Mouse (Mus musculus) liver, adult 2 months (tissue): Measurements from ENCODE around the gene Xpnpep1. TPM values are rescaled to one million over a fixed set of nuclear protein-coding genes. Genes with fewer than 3 reads are reported as not detected.

Source experiments
- DNase-seq: peaks from one replicate; pipeline ENCODE4 v3.0.0-alpha.2; 2011; ENCODE audit warnings: low read depth, low spot score; ENCODE audit errors: extremely low read depth
- H3K27ac ChIP-seq: fragments of 200-500 bp; replicated peaks from 2 replicates; pipeline ENCODE4 v1.5.1; 2012; ENCODE audit warnings: low read depth, mild to moderate bottlenecking, control low read depth, inconsistent platforms, low read length; ENCODE audit not compliant: insufficient read depth
- H3K27me3 ChIP-seq: fragments of 200-500 bp; 2 replicates; pipeline ENCODE4 v1.6.1; 2012; ENCODE audit warnings: mild to moderate bottlenecking, moderate library complexity, low read length, inconsistent platforms; ENCODE audit not compliant: control insufficient read depth, insufficient read depth
- H3K36me3 ChIP-seq: fragments of 200-500 bp; 2 replicates; pipeline ENCODE4 v1.6.1; 2012; ENCODE audit warnings: low read length, inconsistent platforms; ENCODE audit not compliant: control insufficient read depth, insufficient read depth
- H3K4me1 ChIP-seq: fragments of 200-500 bp; 2 replicates; pipeline ENCODE4 v1.6.1; 2011; ENCODE audit warnings: low read length; ENCODE audit not compliant: control insufficient read depth, insufficient read depth
- H3K4me3 ChIP-seq: fragments of 200-500 bp; 2 replicates; pipeline ENCODE4 v1.5.1; 2011; ENCODE audit warnings: low read depth, mild to moderate bottlenecking, control low read depth, low read length, moderate library complexity; ENCODE audit not compliant: insufficient read depth
- H3K79me2 ChIP-seq: fragments of 200-500 bp; 2 replicates; pipeline ENCODE4 v1.6.1; 2012; ENCODE audit warnings: inconsistent platforms, mild to moderate bottlenecking, low read length, moderate library complexity; ENCODE audit not compliant: control insufficient read depth, insufficient read depth
- H3K9ac ChIP-seq: fragments of 200-500 bp; 2 replicates; pipeline ENCODE4 v1.6.1; 2012; ENCODE audit warnings: low read depth, mild to moderate bottlenecking, control low read depth, inconsistent platforms, low read length
- CTCF ChIP-seq: fragments of 200-500 bp; IDR thresholded peaks from 2 replicates; pipeline ENCODE4 v1.5.1; 2011; ENCODE audit warnings: low read depth, low read length, control low read depth
- POLR2A ChIP-seq: fragments of 200-500 bp; IDR thresholded peaks from 2 replicates; pipeline ENCODE4 v1.6.1; 2011; ENCODE audit warnings: low read length, control low read depth; ENCODE audit not compliant: insufficient read depth; ENCODE audit errors: extremely low read depth
- whole genome bisulfite sequencing: fragments of 180-500 bp; shearing (Covaris S2); methylation state at CpG from one replicate; pipeline ENCODE4 v1.1.7; 2018; 5-methylcytosine and 5-hydroxymethylcytosine counted together
- polyA plus RNA-seq: library from polyadenylated mRNA; depleted of rRNA; stranded (reverse); fragments of >200 nt; gene quantifications from 2 replicates; pipeline ENCODE4 v1.2.3, GENCODE M21; 2012; rRNA removed
- total RNA-seq: library from RNA; depleted of rRNA; stranded (reverse); fragments of >200 nt; gene quantifications from 2 replicates; pipeline ENCODE4 v1.2.3, GENCODE M21; 2014; rRNA removed

Gene Xpnpep1
- total and polyA plus RNA-seq, 2 experiments: 37.1 to 38.3 TPM

DNA sequence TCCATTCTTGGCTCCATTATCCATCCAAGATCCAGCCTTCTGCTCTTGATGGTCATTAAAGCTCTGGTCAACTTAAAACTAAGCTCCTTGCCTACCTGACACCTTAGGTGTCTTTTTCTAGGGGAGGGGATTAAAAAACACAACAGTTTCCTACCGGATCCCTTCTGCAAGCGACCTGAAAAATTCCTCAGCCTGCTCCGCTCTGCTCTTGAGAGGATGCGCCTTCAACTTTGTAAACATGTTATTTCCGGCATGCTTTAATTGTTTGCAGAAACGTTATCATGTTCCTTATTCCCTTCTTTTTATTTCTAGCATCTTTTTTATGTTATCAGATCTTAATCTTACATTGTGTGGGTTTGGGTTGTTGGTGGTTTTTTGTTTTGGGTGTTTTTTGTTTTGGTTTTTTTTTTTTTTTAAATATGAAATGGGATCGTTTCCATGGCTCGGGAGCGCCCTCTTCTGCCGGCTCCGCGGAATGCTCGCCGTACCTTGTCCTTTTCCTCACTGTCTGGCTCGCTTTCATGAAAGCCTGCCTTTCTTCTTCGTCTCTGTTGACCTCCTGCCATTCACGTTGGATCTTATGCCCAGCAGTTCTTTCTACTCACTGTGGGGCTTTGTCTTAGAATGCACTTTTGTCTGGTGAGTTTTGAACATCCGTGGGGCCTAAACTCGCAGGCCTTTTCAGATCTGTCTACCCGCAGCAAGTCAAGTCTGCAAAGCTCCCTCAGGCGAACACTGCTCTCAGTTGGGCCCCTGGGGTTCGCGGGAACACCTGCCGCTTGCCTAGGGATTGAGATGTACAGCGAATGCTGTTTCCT, 117.1 kb downstream of the Xpnpep1 start:
- Histone ChIP-seq H3K79me2 (no peaks in the 10 kb centered on the region), H3K36me3 (no peaks in the 10 kb centered on the region), H3K4me3 (no peak overlapping the region), H3K9ac (no peak overlapping the region), H3K27ac (no peak overlapping the region), H3K4me1 (no peaks in the 10 kb centered on the region), H3K27me3 (no peaks in the 10 kb centered on the region)
- peak; percentile 14 for DNase-seq
- WGBS: 13% methylated on average over 25 of the region's 25 CpGs
- TF ChIP-seq POLR2A: no peak
- peak; percentile 78 for TF ChIP-seq CTCF

DNA sequence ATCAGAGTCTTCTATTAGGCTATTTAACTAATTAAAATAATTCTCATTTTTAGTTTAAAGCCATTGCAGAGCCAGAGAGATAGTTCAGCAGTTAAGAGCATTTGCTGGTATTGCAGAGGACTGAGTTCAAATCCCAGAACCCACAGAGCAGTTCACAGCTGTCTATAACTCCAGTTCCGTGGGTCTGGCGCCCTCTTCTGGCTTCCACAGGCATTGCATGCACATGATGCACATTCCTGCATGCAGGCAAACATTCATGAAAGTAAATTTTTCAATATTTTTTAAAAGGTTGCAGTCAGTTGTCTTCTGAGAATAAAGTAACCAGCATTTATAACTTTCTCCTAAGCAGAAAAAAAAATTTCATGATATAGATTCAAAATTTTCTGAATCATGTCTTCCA, 135.8 kb downstream of the Xpnpep1 start:
- Histone ChIP-seq H3K27me3 (no peaks in the 10 kb centered on the region), H3K79me2 (no peaks in the 10 kb centered on the region), H3K4me3 (no peak overlapping the region), H3K27ac (no peak overlapping the region), H3K9ac (no peak overlapping the region), H3K4me1 (no peaks in the 10 kb centered on the region), H3K36me3 (no peaks in the 10 kb centered on the region)
- no peak for DNase-seq
- WGBS: 25% methylated on average over 2 of the region's 2 CpGs
- no peak for TF ChIP-seq CTCF
- no peak for TF ChIP-seq POLR2A

DNA sequence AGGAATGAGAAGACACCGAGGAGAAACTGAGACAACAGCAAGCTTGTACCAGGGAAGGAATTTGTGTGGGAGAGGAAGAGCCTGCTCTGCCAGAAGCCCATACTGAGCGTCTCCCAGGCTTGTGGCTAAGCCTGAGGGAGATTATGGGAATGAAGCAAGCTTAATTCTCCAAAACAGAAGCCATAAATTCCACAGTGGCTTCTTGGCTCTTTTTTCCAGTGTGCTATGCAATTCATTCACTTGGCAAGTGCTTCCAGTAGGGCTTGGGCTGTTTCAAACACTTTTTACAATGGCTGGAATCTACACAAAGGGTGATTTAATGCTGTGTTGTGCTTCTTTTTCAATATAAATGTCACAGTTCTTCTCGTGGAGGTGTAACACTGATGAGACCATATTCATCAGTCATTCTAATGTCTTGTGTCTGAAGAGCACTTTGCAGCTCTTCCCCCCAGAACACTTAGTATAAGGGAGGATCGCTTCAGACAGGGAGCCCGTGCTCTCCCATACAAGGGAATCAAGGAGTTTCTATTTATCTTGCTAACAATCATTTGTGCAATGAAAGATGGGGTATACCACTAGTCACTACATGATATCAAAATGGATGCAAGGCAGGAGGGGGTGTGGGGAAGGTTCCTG, 148.1 kb downstream of the Xpnpep1 start:
- TF ChIP-seq POLR2A (no peak), CTCF (no peak)
- no peaks in the 10 kb centered on the region for H3K79me2 ChIP-seq
- WGBS: 70% methylated on average over 5 of the region's 5 CpGs
- no peak for DNase-seq
- H3K27ac ChIP-seq: no peak overlapping the region
- H3K9ac ChIP-seq: no peak overlapping the region
- no peaks in the 10 kb centered on the region; the same call in 1 of the 2 replicates for H3K27me3 ChIP-seq
- no peak overlapping the region for H3K4me3 ChIP-seq
- no peaks in the 10 kb centered on the region for H3K36me3 ChIP-seq
- H3K4me1 ChIP-seq: no peaks in the 10 kb centered on the region

Other genes starting within 250 kb of the Xpnpep1 start
- 10.9 and 12.1 TPM in 2 replicates for gene Add3, start 100.2 kb upstream of the Xpnpep1 start, total RNA-seq
- gene Add3, start 100.2 kb upstream of the Xpnpep1 start, polyA plus RNA-seq: 4.0 and 4.3 TPM in 2 replicates